Mouse (Mus musculus) liver, adult 2 months (tissue): ENCODE results near the gene Gm49378.

ENCODE experiments used
- CTCF ChIP-seq: fragments of 200-500 bp; IDR thresholded peaks from 2 replicates; pipeline ENCODE4 v1.5.1; 2011; ENCODE audit warnings: low read depth, low read length, control low read depth
- POLR2A ChIP-seq: fragments of 200-500 bp; IDR thresholded peaks from 2 replicates; pipeline ENCODE4 v1.6.1; 2011; ENCODE audit warnings: low read length, control low read depth; ENCODE audit not compliant: insufficient read depth; ENCODE audit errors: extremely low read depth

- TF ChIP-seq POLR2A (no peak), CTCF (peak; percentile 78)
Observed at GRCm38 (mm10) chr14:55681160-55682117, 43.7 kb upstream of the Gm49378 start, which contains the start of gene Tinf2.
